Mouse (Mus musculus) right cerebral cortex, postnatal 4 days (tissue): ENCODE measurements around the gene Rnaset2a.
"Not testable (repeated sequence)": the region's sequence is repeated elsewhere in the genome, so short reads cannot be mapped to it uniquely, and the experiment has no call there.

Experiments
- DNase-seq: peaks from one replicate; pipeline ENCODE4 v3.0.0-alpha.2; 2022

Gene Rnaset2a

DNA sequence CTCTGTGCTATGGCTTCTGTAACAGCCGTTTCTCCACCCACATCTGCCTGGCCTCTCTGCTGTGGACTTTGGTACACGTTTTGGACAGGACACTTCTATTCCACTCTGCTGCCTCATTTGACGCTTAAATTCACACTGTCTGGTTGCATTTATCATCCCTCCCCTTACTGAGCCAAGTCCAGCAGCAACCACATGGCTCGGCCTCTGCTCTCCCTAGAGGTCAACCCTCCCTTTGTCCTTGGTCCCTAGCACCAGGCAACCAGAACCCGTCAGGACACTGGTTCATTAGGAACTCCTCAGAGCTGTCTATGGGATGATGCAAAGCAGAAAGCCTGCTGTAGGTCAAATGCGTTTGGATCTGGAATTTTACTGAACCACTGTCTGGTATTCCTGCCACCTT, 17.0 kb downstream of the Rnaset2a start:
- not testable (repeated sequence) for DNase-seq

DNA sequence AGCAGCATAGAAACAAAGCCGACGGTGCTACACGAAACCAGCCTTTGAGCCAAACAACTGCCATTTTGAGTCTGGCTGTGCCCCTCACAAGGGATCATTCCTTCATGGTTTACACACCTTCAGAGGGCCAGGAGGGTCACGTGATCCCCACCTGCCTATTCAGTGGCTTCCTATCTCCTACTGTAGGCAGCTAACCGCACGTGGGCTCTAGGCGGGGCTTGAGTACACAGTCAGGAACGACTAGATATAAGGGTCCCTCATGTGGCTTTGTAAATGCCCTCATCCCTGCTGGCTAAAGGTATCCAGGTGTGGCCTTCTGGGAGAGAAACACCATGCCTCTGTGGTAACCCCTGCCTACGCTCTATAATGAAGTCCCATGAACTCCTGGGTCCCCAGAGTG, 18.3 kb downstream of the Rnaset2a start:
- DNase-seq = not testable (repeated sequence)

DNA sequence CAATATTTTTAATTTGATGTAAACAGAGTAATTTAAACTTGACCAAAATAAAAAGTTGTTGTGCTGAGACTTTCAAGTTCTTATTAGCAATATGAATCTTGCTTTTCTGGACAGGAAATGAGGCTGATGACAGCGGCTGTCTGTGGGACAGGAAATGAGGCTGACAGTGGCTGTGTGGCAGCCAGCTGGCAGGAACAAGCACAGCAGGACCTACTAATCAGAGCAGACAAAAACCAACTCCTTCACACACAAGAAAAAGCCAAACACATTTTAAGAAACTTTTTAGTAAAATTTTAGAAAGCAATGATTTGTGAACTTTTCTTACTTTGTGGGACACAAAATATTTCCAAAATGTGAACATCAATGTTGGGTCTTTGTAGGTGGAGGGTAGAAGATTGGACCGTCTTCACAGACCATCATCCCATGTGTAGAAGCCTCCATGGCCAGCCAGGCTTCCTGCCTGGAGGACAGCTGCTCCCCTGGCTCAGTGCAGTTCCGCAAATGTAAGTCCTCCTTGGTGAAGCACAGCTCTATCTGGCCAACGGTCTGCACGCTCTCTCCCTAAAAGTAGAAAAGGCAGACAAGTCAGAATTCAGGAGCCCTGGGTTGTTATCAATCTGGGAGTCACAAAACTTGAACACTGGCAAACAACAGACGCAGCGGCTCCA, 19.4 kb downstream of the Rnaset2a start:
- not testable (repeated sequence) for DNase-seq

DNA sequence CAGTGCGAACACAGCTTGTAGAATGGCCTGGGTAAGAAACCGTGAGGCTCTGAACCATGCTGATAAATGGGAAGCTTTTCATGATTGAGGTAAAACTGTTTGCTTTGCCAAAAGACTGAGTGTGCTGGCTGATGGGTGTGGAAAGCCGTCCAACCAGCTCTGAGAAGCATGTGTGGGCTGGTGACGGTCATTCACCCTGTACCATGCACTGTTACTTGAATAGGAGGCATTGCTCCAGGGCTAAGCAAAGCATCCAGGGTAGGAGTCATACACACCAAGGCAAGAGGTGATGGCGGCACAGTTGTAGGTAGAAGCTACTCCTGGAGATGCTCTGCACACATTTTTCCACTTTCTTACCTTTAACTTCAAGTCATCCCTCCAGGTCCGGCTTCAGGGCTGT, 23.3 kb downstream of the Rnaset2a start:
- not testable (repeated sequence) for DNase-seq

DNA sequence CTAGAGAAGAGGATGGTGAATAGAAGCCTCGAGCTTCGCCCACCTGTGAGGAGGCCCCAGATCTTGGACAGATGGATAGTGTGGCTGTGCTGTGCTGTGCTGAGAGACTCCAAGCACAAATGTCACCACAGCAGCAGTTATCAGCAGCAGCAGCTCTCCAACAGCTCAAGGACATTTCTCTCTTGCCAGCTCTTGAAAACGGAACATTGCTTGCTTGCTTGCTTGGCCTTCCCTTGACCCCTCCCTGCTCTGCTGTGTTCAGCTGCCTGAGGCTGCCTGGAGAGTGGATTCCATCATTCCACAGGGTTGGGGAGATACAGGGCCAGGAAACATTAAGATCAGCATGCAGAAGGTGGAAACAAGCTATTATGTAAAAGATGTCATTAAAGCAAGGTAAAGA, 24.9 kb downstream of the Rnaset2a start:
- DNase-seq = not testable (repeated sequence)

DNA sequence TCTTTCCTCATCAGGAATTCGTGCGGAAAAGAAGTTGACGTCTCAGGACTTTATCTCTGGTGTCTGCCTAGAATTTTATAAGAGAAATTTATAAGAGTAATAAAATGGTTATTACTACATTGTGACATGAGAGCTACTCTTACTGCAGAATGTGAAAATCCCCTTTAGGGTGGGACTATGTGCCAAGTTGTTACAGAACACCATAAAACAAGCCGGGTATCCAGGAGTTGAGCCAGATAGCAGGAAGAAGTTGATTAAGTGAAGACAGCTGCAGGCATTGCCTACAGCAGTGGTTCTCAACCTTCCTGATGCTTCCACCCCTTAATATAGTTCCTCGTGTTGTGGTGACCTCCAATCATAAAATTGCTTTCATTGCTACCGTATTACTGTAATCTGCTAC, 31.0 kb downstream of the Rnaset2a start:
- DNase-seq = not testable (repeated sequence)

DNA sequence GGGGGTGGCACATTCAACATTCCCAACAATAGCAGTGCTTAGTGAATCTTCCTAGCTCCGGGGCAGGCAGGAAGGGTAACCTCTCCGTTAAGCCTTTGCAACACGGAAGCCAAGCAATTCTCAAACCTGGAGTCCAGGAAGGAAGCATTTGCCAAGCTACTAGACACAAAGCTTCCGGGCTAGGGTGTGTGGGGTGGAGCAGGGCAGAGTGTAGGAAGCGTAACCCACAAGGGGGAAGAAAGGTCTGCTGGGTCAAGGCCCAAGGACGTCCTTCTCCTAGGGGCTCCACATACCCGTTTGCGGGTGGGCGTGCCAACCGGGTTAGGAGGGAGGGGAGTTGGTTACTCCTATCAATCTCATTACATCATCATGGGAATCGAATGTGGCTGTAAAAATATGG, 31.5 kb downstream of the Rnaset2a start:
- not testable (repeated sequence) for DNase-seq

DNA sequence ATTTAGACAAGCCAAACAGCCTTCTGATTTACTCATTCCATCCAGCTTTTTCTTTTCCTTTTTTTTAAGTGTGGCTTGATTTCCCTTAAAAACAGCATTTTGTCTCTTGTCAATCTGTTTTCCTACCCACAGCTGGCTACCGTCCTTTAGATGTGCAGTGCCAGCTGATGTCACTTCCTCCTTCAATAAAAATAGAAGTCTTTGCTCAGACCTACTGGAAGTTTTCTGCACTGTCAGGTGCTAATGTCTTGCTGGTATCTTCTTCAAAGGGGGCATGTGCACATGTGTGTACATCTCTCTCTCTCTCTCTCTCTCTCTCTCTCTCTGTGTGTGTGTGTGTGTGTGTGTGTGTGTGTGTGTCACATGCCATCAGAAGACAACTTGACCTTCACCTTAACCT, 35.7 kb downstream of the Rnaset2a start:
- DNase-seq = not testable (repeated sequence)

DNA sequence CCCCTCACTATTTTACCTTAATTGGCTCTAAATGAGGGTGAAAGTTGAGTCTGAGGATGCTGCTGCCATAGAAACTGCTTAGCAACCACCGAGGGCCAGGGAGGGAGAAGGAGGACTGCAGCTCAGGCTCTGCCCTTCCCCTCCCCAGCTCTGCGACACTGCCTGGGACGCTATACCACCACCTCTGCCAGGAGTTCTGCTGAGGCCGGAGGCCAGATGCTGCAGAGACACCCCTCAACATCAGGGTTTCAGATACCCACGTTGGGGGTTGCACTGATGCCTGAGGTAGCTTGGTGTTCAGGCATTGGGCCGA, 46.6 kb downstream of the Rnaset2a start:
- DNase-seq = not testable (repeated sequence)

DNA sequence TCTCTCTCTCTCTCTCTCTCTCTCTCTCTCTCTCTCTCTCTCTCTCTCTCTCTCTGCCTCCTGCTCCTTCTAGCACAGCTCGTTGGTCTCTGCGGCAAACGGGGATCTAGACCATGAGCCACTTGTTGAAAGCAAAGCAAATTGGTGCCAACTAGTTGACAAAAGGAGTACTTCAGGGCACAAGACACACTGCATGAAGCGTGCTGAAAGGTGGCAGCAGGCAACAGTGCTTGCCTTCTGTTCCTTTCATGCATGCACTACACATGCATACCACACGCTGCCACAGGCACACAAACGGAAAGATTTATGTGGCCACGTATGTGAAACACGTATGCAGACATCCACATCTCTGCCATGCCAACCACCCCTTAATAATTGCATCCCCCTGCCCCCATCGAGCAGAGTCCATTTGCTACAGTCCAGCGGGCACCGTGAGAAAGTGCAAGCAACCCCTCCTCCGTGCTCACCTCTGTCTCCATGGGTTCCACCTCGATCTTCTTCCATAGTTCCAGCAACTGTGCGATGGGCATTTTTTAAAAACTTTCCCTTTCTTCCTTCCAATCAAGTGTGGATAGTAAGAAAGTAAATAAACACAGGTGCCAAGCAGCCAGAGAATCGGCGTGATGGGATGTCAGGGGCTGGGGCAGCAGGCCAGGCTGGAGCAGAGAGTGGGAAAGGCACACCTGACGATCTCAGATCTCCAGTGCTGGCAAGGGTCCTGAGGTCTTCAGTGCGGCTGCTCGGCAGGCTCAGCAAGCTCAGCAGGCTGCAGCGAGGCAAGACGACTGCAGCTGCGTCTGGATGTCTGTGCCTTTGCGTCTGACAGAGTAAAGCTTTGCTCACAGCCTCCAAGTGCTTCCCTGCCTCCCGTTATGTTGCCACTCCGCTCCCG, 47.2 kb downstream of the Rnaset2a start:
- not testable (repeated sequence) for DNase-seq

DNA sequence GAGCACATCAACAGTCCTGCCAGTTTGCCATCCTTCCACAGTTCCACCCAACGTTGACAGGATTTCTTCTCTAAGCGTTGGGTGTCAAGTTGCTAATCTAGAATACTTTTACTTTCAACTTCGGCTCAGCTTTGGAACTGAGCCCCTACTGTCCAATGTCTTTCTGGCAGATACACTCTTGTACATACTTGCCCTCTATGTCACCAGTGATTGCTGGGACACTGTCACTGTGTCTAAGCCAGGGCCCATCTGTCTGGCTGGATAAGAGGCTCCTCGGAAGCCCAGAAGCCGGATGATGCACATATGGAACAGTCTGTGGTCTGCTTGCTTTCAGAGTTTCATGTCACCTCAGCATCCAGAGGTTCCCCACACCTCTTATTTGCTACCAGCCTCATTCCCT, 51.7 kb downstream of the Rnaset2a start:
- DNase-seq = not testable (repeated sequence)

DNA sequence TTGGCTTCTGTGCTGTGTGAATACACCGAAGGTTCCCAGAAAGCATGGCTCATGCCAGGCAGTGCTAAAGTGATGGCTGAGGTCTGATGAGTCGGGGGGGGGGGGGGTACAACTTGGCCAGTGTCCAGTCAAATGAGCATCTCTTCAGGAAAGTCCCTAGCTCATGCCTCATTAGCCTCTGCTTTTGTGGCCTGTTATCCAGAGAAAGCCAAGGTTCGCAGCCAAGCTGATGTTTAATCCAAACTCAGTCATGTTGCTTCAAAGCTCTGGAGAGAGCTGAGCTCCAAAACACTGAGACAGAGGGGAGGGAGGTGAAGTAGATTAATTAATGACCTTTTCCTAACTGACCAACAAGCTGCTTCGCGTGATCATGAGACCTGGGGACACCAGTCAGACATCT, 52.2 kb downstream of the Rnaset2a start:
- not testable (repeated sequence) for DNase-seq

DNA sequence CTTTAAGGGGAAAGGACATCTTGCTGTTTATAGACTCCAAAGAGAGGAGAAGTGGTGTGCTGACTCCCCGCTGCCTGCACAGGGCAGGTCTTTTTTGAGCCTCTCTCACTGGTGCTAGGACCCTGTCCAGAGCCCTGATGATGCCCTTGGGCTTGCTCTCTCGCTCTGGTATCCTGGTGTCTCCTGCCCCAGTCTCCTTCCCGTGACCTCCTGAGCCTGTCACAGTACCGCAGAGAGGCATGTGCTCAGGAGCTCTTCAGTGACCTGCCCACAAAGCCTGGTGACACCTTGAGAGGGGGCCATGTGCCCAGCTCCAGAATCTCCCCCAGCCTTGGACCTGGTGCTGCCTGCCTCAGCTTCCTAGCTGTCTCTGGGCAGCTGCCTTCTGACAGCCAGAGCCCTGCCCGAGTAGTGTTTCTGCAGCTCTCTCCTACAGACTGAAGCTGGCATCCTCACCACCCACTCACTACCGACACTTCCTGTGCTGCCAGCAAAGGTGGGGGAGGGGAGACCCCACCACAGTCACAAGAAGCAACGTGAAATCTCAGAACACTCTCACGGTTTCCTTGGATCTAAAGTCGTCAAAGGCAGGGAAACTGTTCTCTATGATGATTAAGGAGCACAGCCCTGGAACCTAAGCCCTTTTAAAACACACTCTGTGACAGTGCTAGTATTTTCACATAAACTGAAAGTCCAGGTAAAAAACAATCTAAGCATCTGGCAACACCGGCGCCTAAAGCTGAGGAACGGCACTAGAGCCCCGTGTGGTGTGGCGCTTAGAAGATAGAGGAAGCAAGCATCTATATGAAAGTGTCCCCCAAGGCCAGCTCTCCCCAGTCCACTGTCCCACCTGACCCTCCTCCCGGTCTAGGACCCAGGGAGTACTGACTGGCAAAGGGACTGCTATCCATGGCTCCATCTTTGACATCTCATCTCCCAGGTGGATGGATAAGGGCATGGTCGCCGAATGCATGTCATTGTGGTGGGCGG, 55.1 kb downstream of the Rnaset2a start:
- not testable (repeated sequence) for DNase-seq

DNA sequence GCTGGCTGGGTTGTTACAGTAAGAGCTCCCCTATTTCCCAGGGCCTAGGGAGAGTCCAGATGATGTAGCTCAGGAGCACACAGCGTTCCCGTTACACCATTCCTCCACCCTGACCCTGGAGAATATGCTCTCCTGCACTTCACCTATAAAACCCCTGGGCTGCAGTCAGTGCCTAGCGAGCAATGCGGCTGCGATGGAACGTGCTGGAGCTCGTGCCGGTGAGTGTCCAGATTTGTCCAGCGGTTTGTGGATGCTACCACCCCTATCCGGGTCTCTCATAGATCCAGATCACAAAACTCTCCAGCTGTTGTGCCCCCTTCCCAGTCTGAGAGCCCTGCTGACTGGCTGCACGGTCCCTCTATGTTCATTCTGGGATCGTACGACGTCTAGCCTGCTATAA, 56.6 kb downstream of the Rnaset2a start:
- DNase-seq = not testable (repeated sequence)

DNA sequence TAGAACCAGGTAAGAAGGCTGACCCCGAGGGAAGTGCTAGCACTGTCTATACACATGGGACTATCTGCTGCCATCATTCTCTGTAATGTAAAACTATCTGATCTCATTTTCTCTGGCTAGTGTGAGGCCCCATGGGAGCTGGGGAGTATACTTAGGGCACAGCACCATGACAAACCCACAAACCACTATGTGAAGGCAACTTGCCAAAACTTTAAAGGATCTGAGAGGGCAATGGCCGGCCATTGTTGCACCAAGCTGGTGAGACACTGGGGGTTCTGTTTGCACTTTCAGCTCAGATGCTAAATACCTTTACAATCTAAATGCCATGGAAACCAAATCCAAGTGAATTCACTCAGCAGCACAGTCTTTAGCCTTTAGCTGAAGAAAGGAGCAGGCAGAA, 78.0 kb downstream of the Rnaset2a start:
- not testable (repeated sequence) for DNase-seq
